Mouse (Mus musculus): ENCODE measurements around the gene Hsd3b7. TPM values are rescaled to one million over a fixed set of nuclear protein-coding genes. Genes with fewer than 3 reads are reported as not detected.

The Hsd3b7 gene
- total RNA-seq, 1 experiment from 2014 or later = 8.6 TPM

- peak; percentile 83 for ATAC-seq (replicated peaks; ENCODE audit: insufficient number of reproducible peaks, low FRiP score, low TSS enrichment, poor library complexity, severe bottlenecking)
Observed at GRCm38 (mm10) chr7:127842001-127842718, 41.8 kb downstream of the Hsd3b7 start.

- peak; percentile 78 for ATAC-seq (replicated peaks; ENCODE audit: insufficient number of reproducible peaks, low FRiP score, low TSS enrichment, poor library complexity, severe bottlenecking)
Observed at GRCm38 (mm10) chr7:127849973-127850875, 49.8 kb downstream of the Hsd3b7 start.

- ATAC-seq (replicated peaks; ENCODE audit: insufficient number of reproducible peaks, low FRiP score, low TSS enrichment, poor library complexity, severe bottlenecking) = peak; percentile 32; the same call in 1 of the 2 replicates
Observed at GRCm38 (mm10) chr7:127850906-127851305, 50.5 kb downstream of the Hsd3b7 start.

Other genes starting within 250 kb of the Hsd3b7 start
- gene Tmem265, start 239.2 kb upstream of the Hsd3b7 start, total RNA-seq (2017) = 4.3 to 14.7 TPM (median 5.7 TPM) in 3 replicates
- 58.5 to 75.1 TPM (median 73.4 TPM) in 3 replicates for gene Phkg2, start 227.3 kb upstream of the Hsd3b7 start, total RNA-seq (2017)
- 1.1 to 2.8 TPM (median 2.6 TPM) in 3 replicates for gene Ccdc189, start 212.0 kb upstream of the Hsd3b7 start, total RNA-seq (2017)
- 67.4 to 77.5 TPM (median 69.4 TPM) in 3 replicates for gene Rnf40, start 211.8 kb upstream of the Hsd3b7 start, total RNA-seq (2017)
- gene Zfp629, start 184.8 kb upstream of the Hsd3b7 start, total RNA-seq (2017) = 1.7 to 7.4 TPM (median 2.3 TPM) in 3 replicates
- 22.5 to 27.9 TPM (median 23.5 TPM) in 3 replicates for gene Bcl7c, start 91.7 kb upstream of the Hsd3b7 start, total RNA-seq (2017)
- gene Ctf1, start 87.9 kb upstream of the Hsd3b7 start, total RNA-seq (2017) = not detected in 3 replicates
- 0.64 to 0.76 TPM in 2 of 3 replicates, not detected in the other for gene Ctf2, start 68.4 kb upstream of the Hsd3b7 start, total RNA-seq (2017)
- 2.1 to 8.5 TPM (median 3.1 TPM) in 3 replicates for gene Fbxl19, start 56.1 kb upstream of the Hsd3b7 start, total RNA-seq (2017)
- gene Orai3, start 30.8 kb upstream of the Hsd3b7 start, total RNA-seq (2017) = 31.9 to 44.5 TPM (median 35.2 TPM) in 3 replicates
- gene Setd1a, start 23.9 kb upstream of the Hsd3b7 start, total RNA-seq (2017) = 5.2 to 14.9 TPM (median 7.7 TPM) in 3 replicates
- gene Gm49388, start 15.0 kb upstream of the Hsd3b7 start, total RNA-seq (2017) = 0.87 to 3.2 TPM (median 2.2 TPM) in 3 replicates
- 98.1 to 120 TPM (median 102 TPM) in 3 replicates for gene Stx4a, start 23.7 kb downstream of the Hsd3b7 start, total RNA-seq (2017)
- 0.11 TPM in 1 of 3 replicates, not detected in the others for gene Stx1b, start 23.9 kb downstream of the Hsd3b7 start, total RNA-seq (2017)
- 49.9 to 74.6 TPM (median 50.8 TPM) in 3 replicates for gene Zfp646, start 75.6 kb downstream of the Hsd3b7 start, total RNA-seq (2017)
- 1.6 to 7.1 TPM (median 6.4 TPM) in 3 replicates for gene Zfp668, start 76.2 kb downstream of the Hsd3b7 start, total RNA-seq (2017)
- 0.75 TPM in 1 of 3 replicates, not detected in the others for gene Prss53, start 90.4 kb downstream of the Hsd3b7 start, total RNA-seq (2017)
- not detected in 3 replicates for gene Gm21974, start 94.8 kb downstream of the Hsd3b7 start, total RNA-seq (2017)
- gene Vkorc1, start 95.0 kb downstream of the Hsd3b7 start, total RNA-seq (2017) = 1.4 to 3.6 TPM (median 2.3 TPM) in 3 replicates
- 10.0 to 27.5 TPM (median 12.5 TPM) in 3 replicates for gene Bckdk, start 103.5 kb downstream of the Hsd3b7 start, total RNA-seq (2017)
- gene Kat8, start 111.9 kb downstream of the Hsd3b7 start, total RNA-seq (2017) = 48.9 to 58.0 TPM (median 55.2 TPM) in 3 replicates
- gene Prss8, start 129.5 kb downstream of the Hsd3b7 start, total RNA-seq (2017) = not detected in 3 replicates
- 1.1 TPM in 2 of 3 replicates, not detected in the other for gene Prss36, start 146.1 kb downstream of the Hsd3b7 start, total RNA-seq (2017)
- 85.2 to 172 TPM (median 110 TPM) in 3 replicates for gene Fus, start 166.9 kb downstream of the Hsd3b7 start, total RNA-seq (2017)
- 65.7 to 90.8 TPM (median 79.5 TPM) in 3 replicates for gene Pycard, start 193.3 kb downstream of the Hsd3b7 start, total RNA-seq (2017)
- gene Trim72, start 203.3 kb downstream of the Hsd3b7 start, total RNA-seq (2017) = 0.68 TPM in 1 of 3 replicates, not detected in the others

All from monocyte, adult 5-6 weeks (primary cell).